Mouse (Mus musculus): ENCODE measurements around the gene Coq6. TPM values are rescaled to one million over a fixed set of nuclear protein-coding genes. Genes with fewer than 3 reads are reported as not detected.

Gene Coq6
- polyA plus RNA-seq, 1 experiment from 2014 or later = 40.9 TPM

DNA sequence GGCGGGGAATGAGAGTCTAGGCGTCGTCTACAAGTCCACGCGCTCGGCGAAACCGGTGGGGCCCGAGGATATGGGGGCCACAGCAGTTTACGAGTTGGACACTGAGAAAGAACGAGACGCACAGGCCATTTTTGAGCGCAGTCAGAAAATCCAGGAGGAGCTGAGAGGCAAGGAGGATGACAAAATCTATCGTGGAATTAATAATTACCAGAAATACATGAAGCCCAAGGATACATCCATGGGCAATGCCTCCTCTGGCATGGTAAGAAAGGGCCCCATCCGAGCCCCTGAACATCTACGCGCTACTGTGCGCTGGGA, 56.1 kb downstream of the Coq6 start:
- peak overlapping the region; percentile 55 for H3K4me3 ChIP-seq
- WGBS = 38% methylated on average over 18 of the region's 18 CpGs
- 0 out of 2 replicates have a peak, but pooled peaks cover 3% of the 10 kb centered on the region for H3K4me1 ChIP-seq
- peak overlapping the region; percentile 61 for H3K9ac ChIP-seq
- H3K4me2 ChIP-seq (replicated peaks) = peak overlapping the region; percentile 77
- no peaks in the 10 kb centered on the region for H3K9me3 ChIP-seq
- no peaks in the 10 kb centered on the region for H3K27me3 ChIP-seq (replicated peaks)
- H3K27ac ChIP-seq = no peak overlapping the region; the same call in 1 of the 2 replicates
- peak; percentile 44; the same call in 1 of the 2 replicates for ATAC-seq (ENCODE audit: low FRiP score, low read depth)
- H3K36me3 ChIP-seq = no peaks in the 10 kb centered on the region

Other genes starting within 250 kb of the Coq6 start
- gene Dnal1, start 247.3 kb upstream of the Coq6 start, polyA plus RNA-seq (2016; fragmentation: Nextera tagmentation; extraction: Ambion mirVana) = 6.6 and 7.0 TPM in 2 replicates
- 2.8 and 3.2 TPM in 2 replicates for gene Pnma1, start 213.2 kb upstream of the Coq6 start, polyA plus RNA-seq (2016; fragmentation: Nextera tagmentation; extraction: Ambion mirVana)
- 6.1 and 6.3 TPM in 2 replicates for gene Elmsan1, start 142.8 kb upstream of the Coq6 start, polyA plus RNA-seq (2016; fragmentation: Nextera tagmentation; extraction: Ambion mirVana)
- gene Ptgr2, start 76.4 kb upstream of the Coq6 start, polyA plus RNA-seq (2016; fragmentation: Nextera tagmentation; extraction: Ambion mirVana) = 14.2 and 17.4 TPM in 2 replicates
- gene Zfp410, start 44.8 kb upstream of the Coq6 start, polyA plus RNA-seq (2016; fragmentation: Nextera tagmentation; extraction: Ambion mirVana) = 108 and 111 TPM in 2 replicates
- 11.5 and 12.5 TPM in 2 replicates for gene Fam161b, start 176 bp downstream of the Coq6 start, polyA plus RNA-seq (2016; fragmentation: Nextera tagmentation; extraction: Ambion mirVana)
- 10.1 and 11.0 TPM in 2 replicates for gene Entpd5, start 47.4 kb downstream of the Coq6 start, polyA plus RNA-seq (2016; fragmentation: Nextera tagmentation; extraction: Ambion mirVana)
- 2.4 and 3.0 TPM in 2 replicates for gene Bbof1, start 47.4 kb downstream of the Coq6 start, polyA plus RNA-seq (2016; fragmentation: Nextera tagmentation; extraction: Ambion mirVana)
- gene Rnf113a2, start 55.5 kb downstream of the Coq6 start, polyA plus RNA-seq (2016; fragmentation: Nextera tagmentation; extraction: Ambion mirVana) = 28.2 and 28.6 TPM in 2 replicates
- 24.0 and 25.9 TPM in 2 replicates for gene Aldh6a1, start 89.3 kb downstream of the Coq6 start, polyA plus RNA-seq (2016; fragmentation: Nextera tagmentation; extraction: Ambion mirVana)
- gene Lin52, start 89.8 kb downstream of the Coq6 start, polyA plus RNA-seq (2016; fragmentation: Nextera tagmentation; extraction: Ambion mirVana) = 33.1 and 34.0 TPM in 2 replicates
- gene Vsx2, start 208.1 kb downstream of the Coq6 start, polyA plus RNA-seq (2016; fragmentation: Nextera tagmentation; extraction: Ambion mirVana) = 6.6 and 6.9 TPM in 2 replicates

Data from neural tube, embryonic 12.5 days (tissue).